Mouse (Mus musculus) intestine, embryonic 16.5 days (tissue): ENCODE results near the gene Coro1b. TPM values are rescaled to one million over a fixed set of nuclear protein-coding genes. Genes with fewer than 3 reads are reported as not detected.

Source experiments
- ATAC-seq: fragments of 200-750 bp; cut with Nextera tagmentation; 2 replicates; pipeline ENCODE4 v1.8.0; 2017; ENCODE audit warnings: moderate TSS enrichment, moderate library complexity
- H3K27ac ChIP-seq: fragments of 300-500 bp; sonication (generic); 2 replicates; pipeline ENCODE4 v1.5.1; 2014; ENCODE audit warnings: mild to moderate bottlenecking, low read length
- H3K27me3 ChIP-seq: fragments of 300-500 bp; sonication (generic); replicated peaks from 2 replicates; pipeline ENCODE4 v1.6.1; 2014; ENCODE audit warnings: low read length, control low read depth, mixed read lengths; ENCODE audit not compliant: control insufficient read depth, insufficient read depth
- H3K36me3 ChIP-seq: fragments of 300-500 bp; sonication (generic); 2 replicates; pipeline ENCODE4 v1.6.1; 2014; ENCODE audit warnings: low read length, control low read depth; ENCODE audit not compliant: control insufficient read depth, insufficient read depth
- H3K4me1 ChIP-seq: fragments of 300-500 bp; sonication (generic); 2 replicates; pipeline ENCODE4 v1.6.1; 2014; ENCODE audit warnings: low read length, control low read depth, mixed read lengths; ENCODE audit not compliant: control insufficient read depth, insufficient read depth
- H3K4me2 ChIP-seq: fragments of 300-500 bp; sonication (generic); 2 replicates; pipeline ENCODE4 v1.6.1; 2014; ENCODE audit warnings: low read depth, low read length, control low read depth
- H3K4me3 ChIP-seq: fragments of 300-500 bp; sonication (generic); 2 replicates; pipeline ENCODE4 v1.5.1; 2014; ENCODE audit warnings: mild to moderate bottlenecking, low read length
- H3K9ac ChIP-seq: fragments of 300-500 bp; sonication (generic); 2 replicates; pipeline ENCODE4 v1.6.1; 2014; ENCODE audit warnings: low read depth, low read length
- H3K9me3 ChIP-seq: fragments of 300-500 bp; sonication (generic); 2 replicates; pipeline ENCODE4 v1.6.1; 2016; ENCODE audit warnings: low read length, control low read depth; ENCODE audit not compliant: control insufficient read depth
- WGBS: fragments of 180-500 bp; shearing (Covaris S2); extraction: QIAGEN DNeasy Blood & Tissue Kit; methylation state at CpG from one replicate; pipeline ENCODE4 v1.1.7; 2014; 5-methylcytosine and 5-hydroxymethylcytosine counted together
- polyA plus RNA-seq: library from polyadenylated mRNA; unstranded; fragments of >200 nt; fragmentation: Nextera tagmentation; extraction: Ambion mirVana; gene quantifications from 2 replicates; pipeline ENCODE4 v1.2.1, GENCODE M21; 2015

Gene Coro1b
- polyA plus RNA-seq, 1 experiment from 2014 or later: 264 TPM

DNA sequence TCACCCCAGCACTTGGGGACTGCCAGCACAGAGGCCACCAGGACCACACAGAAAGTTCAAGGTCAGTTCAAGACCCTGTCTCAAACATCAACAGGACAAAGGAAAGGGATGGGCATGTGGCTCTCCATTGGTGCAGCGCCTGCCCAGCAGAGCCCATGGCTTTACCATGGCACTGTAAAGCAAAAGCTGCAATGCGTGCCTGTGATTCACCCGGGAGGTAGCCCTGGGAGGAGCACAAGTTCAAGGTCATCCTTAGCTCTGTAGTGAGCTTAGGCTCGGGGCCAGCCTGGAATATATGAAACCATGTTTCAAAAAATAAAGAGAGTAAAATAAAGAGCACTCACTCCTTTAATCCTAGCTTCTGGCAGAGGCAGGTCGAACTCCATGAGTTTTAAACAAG is 3.5 kb downstream of the Coro1b start:
- H3K27ac ChIP-seq: no peak overlapping the region
- ATAC-seq: no peak
- H3K4me2 ChIP-seq: no peak overlapping the region
- H3K4me1 ChIP-seq: peaks cover 22% of the 10 kb centered on the region
- H3K9me3 ChIP-seq: no peaks in the 10 kb centered on the region
- WGBS: 88% methylated on average over 5 of the region's 5 CpGs
- H3K4me3 ChIP-seq: no peak overlapping the region
- no peaks in the 10 kb centered on the region for H3K27me3 ChIP-seq
- H3K9ac ChIP-seq: no peak overlapping the region
- peaks cover 22% of the 10 kb centered on the region for H3K36me3 ChIP-seq

DNA sequence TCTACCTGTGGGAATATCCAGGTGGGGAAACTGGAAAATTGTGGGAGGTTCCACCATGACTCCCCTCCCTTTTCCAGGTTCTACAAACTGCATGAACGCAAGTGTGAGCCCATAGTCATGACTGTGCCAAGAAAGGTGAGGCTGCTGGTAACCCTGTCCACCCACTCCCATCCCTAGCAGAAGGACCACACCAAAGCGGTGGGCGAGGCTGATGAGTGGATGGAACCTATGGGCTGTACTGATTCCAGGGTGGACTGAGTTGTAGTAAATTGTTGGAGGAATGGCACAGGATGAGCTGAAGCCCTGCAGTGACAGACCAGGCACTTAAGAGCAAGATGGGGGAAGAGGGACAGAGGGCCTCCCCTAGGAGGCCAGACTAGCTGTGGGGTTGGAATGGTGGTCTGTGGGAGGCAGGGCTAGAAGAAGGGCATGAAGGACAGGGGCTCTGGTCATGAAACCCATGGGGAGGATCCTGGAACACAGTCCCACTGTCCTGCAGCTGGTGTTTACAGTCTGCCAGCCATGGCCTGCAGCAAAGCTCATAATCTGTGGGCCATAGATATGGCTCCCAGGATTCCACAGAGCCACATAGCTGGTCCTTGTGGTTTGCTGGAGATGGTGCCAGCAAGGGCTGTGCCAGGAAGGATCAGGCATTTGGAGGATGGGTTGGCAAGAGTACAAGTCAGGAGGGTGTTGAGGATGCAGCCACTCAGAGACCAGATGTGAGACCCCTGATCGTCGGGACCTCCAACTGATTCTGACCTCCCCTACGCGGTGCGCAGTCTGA is 4.2 kb downstream of the Coro1b start:
- no peak overlapping the region for H3K27ac ChIP-seq
- peaks cover 29% of the 10 kb centered on the region for H3K36me3 ChIP-seq
- 84% methylated on average over 8 of the region's 8 CpGs for WGBS
- peaks cover 22% of the 10 kb centered on the region for H3K4me1 ChIP-seq
- no peak overlapping the region for H3K4me3 ChIP-seq
- ATAC-seq: no peak
- H3K9ac ChIP-seq: no peak overlapping the region
- no peaks in the 10 kb centered on the region for H3K27me3 ChIP-seq
- H3K4me2 ChIP-seq: no peak overlapping the region
- H3K9me3 ChIP-seq: no peaks in the 10 kb centered on the region

DNA sequence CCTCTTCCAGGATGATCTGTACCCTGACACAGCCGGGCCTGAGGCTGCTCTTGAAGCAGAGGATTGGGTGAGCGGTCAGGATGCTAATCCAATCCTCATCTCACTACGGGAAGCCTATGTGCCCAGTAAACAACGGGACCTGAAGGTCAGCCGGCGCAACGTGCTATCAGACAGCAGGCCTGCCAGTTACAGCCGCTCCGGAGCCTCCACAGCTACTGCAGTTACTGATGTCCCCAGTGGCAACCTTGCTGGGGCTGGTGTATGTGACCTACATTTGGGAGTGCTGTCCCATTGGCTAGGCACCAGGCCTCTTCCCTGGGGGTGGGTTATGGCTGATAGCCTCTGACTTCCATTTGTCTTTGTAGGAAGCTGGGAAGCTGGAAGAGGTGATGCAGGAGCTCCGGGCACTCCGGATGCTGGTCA is 4.8 kb downstream of the Coro1b start, which contains the start of gene Ptprcap:
TSS of gene Ptprcap (plus strand) at position 373 of the 423 bp plus-strand sequence.
- Histone ChIP-seq H3K36me3 (peaks cover 30% of the 10 kb centered on the region), H3K27ac (no peak within 1 kb of the TSS), H3K9me3 (no peaks in the 10 kb centered on the region), H3K4me3 (no peak within 1 kb of the TSS), H3K9ac (no peak within 1 kb of the TSS), H3K27me3 (no peaks in the 10 kb centered on the region), H3K4me2 (no peak within 1 kb of the TSS), H3K4me1 (peaks cover 22% of the 10 kb centered on the region)
- no peak for ATAC-seq
- WGBS: 64% methylated on average over 11 of the region's 11 CpGs

DNA sequence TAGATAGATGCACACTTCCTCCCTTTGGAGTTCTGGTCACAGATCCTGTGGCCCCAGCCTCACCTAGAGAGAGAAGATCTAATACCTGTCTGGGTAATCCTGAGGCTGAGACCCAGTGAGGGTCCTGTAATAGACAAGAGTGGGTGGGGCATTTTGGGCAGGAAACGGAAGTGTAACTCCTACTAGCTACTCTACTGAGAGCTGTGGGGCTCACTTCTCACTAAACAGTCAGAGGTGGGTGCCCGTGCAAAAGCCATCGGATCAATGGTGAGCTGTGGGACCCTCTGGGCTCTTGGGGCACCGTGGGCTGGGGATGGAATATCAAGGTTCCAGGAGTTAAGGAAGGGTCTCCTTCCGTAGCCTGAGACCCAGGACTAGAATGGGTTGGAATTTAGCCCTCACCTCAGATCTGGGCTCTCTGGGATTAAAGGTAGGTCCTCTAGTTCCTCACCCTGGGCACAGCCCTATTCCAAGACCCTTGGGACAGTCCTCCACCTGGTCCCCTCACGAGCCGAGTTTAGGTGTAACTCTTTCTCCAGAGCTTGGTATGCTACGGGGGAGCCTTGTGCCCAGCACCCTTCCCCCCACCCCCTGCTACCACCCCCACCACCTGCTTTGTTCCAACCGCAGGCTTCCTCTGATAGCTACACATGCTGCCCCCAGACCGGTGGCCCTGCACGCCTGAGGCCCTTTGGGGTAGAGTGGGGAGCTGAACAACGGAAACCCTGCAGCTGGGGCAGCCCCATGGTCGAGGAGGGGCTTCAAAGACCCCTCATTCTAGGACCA is 6.2 kb downstream of the Coro1b start:
- Histone ChIP-seq H3K4me2 (no peak overlapping the region), H3K4me3 (no peak overlapping the region), H3K27me3 (no peaks in the 10 kb centered on the region), H3K4me1 (peaks cover 15% of the 10 kb centered on the region), H3K9me3 (no peaks in the 10 kb centered on the region), H3K27ac (no peak overlapping the region), H3K36me3 (peaks cover 37% of the 10 kb centered on the region), H3K9ac (no peak overlapping the region)
- ATAC-seq: no peak
- 77% methylated on average over 13 of the region's 13 CpGs for WGBS

DNA sequence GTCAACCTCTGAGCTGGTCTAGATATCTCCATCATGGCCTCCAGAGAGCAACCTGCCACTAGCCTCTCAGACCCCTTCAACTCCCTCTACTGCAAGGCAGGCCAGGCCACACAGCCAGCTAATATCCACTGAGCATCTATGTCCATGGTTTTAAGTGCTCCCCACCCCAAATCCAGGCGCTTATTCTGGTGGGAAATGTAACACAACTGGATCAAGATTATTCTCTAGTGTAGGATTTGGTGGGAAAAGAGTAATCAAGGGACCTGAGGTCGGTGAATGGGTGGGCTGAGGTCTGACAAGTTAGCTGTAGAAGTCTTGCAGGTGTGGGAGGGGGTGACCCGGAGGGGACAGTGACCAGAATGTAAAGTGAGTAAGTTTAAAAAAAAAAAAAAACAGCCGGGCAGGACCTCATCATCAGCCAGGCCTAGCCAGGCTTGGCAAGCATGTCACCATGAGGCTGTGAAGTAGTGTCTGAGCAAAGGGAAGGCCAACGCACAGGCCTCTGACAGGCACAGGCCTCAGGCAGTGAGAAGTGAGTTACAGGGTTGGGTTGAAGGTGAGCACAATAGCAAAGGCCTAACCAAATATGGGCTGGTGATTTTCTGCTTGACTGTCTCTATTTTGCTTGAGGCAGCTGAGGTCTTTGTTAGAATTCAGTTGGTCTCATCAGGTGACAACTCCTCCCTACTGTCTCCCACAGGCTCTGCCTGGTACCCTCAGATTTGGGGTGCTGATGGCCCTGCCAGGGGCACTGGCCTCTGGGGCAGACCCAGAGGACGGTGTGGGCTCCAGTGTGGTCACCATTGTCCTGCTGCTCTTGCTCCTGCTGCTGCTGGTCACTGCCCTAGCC is 7.0 kb downstream of the Coro1b start:
- H3K9ac ChIP-seq: no peak overlapping the region
- no peak overlapping the region for H3K4me2 ChIP-seq
- H3K36me3 ChIP-seq: peaks cover 36% of the 10 kb centered on the region
- H3K27ac ChIP-seq: no peak overlapping the region
- no peak for ATAC-seq
- no peaks in the 10 kb centered on the region for H3K27me3 ChIP-seq
- H3K9me3 ChIP-seq: no peaks in the 10 kb centered on the region
- no peak overlapping the region for H3K4me3 ChIP-seq
- WGBS: 73% methylated on average over 6 of the region's 6 CpGs
- peaks cover 7% of the 10 kb centered on the region; the same call in 1 of the 2 replicates for H3K4me1 ChIP-seq

DNA sequence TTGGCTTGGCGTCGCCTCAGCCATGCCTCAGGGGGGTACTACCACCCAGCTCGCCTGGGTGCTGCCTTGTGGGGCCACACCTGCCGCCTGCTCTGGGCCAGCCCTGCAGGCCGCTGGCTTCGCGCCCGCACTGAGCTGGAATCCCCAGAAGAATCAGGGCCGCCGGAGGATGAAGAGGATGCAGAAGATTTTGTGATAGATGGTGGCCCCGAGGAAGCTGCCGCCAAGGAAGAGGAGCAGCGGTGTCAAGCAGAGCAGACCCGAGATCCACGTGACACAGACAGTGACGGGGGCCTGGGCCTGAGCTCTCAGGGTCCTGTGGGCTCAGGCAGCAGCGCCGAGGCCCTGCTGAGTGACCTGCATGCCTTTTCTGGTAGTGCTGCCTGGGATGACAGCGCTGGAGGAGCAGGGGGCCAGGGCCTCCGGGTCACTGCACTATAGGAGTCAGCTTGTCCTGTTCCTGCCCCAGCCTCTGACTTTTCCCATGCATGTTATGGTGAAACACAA is 7.7 kb downstream of the Coro1b start:
- no peak overlapping the region for H3K4me3 ChIP-seq
- ATAC-seq: no peak
- H3K9ac ChIP-seq: no peak overlapping the region
- no peak overlapping the region for H3K4me2 ChIP-seq
- 78% methylated on average over 20 of the region's 20 CpGs for WGBS
- no peak overlapping the region for H3K27ac ChIP-seq
- H3K4me1 ChIP-seq: 0 out of 2 replicates have a peak, but pooled peaks cover 1% of the 10 kb centered on the region
- H3K36me3 ChIP-seq: peaks cover 29% of the 10 kb centered on the region
- H3K27me3 ChIP-seq: no peaks in the 10 kb centered on the region
- H3K9me3 ChIP-seq: no peaks in the 10 kb centered on the region

DNA sequence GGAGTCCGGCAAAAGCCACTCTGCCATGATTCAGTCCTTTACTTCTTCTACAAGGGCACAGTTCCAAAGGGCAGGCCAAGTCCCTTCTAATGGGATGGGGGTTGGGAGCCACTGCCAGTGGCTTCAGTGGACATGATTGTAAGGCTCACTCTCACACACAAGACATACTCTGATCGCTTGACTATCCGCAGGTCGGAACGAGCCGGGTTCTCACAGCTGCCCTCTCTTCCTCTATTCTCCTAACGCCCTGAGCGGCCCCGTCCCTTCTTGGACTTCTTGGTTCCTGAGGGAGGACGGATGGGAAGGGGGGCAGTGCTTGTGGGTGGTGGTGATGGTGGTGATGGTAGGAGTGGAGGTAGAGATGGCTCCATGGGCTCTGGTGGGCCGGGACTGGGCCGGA is 8.4 kb downstream of the Coro1b start:
- 86% methylated on average over 12 of the region's 12 CpGs for WGBS
- H3K27me3 ChIP-seq: no peaks in the 10 kb centered on the region
- H3K4me1 ChIP-seq: no peaks in the 10 kb centered on the region
- H3K9ac ChIP-seq: no peak overlapping the region
- no peak overlapping the region for H3K27ac ChIP-seq
- peaks cover 25% of the 10 kb centered on the region for H3K36me3 ChIP-seq
- H3K9me3 ChIP-seq: no peaks in the 10 kb centered on the region
- no peak overlapping the region for H3K4me3 ChIP-seq
- no peak overlapping the region for H3K4me2 ChIP-seq
- ATAC-seq: no peak

DNA sequence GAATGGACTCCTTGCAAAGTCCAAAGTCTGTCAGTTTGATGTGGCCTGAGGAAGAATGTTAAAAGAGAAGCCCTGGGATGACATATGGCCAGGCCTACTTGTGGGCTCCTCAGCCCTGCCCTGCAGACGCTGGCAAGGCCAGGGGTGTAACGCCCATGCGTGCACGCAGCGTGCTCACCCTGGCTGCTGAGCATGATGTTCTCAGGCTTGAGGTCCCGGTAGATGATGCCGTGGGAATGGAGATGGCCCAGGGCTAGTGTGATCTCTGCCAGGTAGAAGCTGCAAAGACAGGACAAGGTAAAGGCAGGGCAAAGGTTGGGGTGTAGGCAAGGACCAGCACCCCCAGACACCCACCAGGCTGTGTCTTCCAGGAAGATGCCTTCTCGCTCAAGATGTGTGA is 10.6 kb downstream of the Coro1b start:
- Histone ChIP-seq H3K9ac (no peak overlapping the region), H3K4me3 (no peak overlapping the region), H3K4me2 (no peak overlapping the region), H3K27me3 (no peaks in the 10 kb centered on the region), H3K27ac (no peak overlapping the region), H3K36me3 (peaks cover 19% of the 10 kb centered on the region), H3K4me1 (peaks cover 9% of the 10 kb centered on the region), H3K9me3 (no peaks in the 10 kb centered on the region)
- 97% methylated on average over 8 of the region's 8 CpGs for WGBS
- no peak for ATAC-seq
